Mouse (Mus musculus) cerebellum, postnatal 4 days (tissue): Measurements from ENCODE around the gene Caly.

Source experiments
- DNase-seq, 2 experiments: peaks; one replicate each; pipeline ENCODE4 v3.0.0; 2022; ENCODE audit warnings: low spot score in 2 of 2, mixed read lengths in 1 of 2

The Caly gene

GRCm38 (mm10) chr7:140090601-140091000, 8.3 kb upstream of the Caly start:
- no peak for DNase-seq

- DNase-seq = peak in 1 of 2 experiments; percentile 32
These were observed 723 bp downstream of the Caly start for GRCm38 (mm10) chr7:140081408-140082241.

GRCm38 (mm10) chr7:140080503-140081156, 1.7 kb downstream of the Caly start:
- DNase-seq = peak; percentile 66 to 80

- DNase-seq = peak; percentile 54 to 70
These were observed 3.6 kb downstream of the Caly start for GRCm38 (mm10) chr7:140078711-140079110.

GRCm38 (mm10) chr7:140077698-140078097, 4.7 kb downstream of the Caly start:
- DNase-seq = no peak

GRCm38 (mm10) chr7:140070042-140070711, 12.2 kb downstream of the Caly start:
- DNase-seq = no peak

GRCm38 (mm10) chr7:140067397-140067796, 15.0 kb downstream of the Caly start:
- DNase-seq = no peak

- peak; percentile 62 to 81 for DNase-seq
These were observed 19.3 kb downstream of the Caly start for GRCm38 (mm10) chr7:140063092-140063491.

- no peak for DNase-seq
These were observed 20.0 kb downstream of the Caly start for GRCm38 (mm10) chr7:140062307-140062706.

- DNase-seq = no peak
These were observed 20.6 kb downstream of the Caly start for GRCm38 (mm10) chr7:140061832-140062130.

- DNase-seq = peak in 1 of 2 experiments; percentile 36
These were observed 21.2 kb downstream of the Caly start for GRCm38 (mm10) chr7:140060936-140061831.

- no peak for DNase-seq
These were observed 22.7 kb downstream of the Caly start for GRCm38 (mm10) chr7:140059601-140060000.

GRCm38 (mm10) chr7:140058528-140058927, 23.8 kb downstream of the Caly start:
- DNase-seq = no peak

GRCm38 (mm10) chr7:140057413-140058407, 24.6 kb downstream of the Caly start:
- peak in 1 of 2 experiments; percentile 49 for DNase-seq

GRCm38 (mm10) chr7:140054124-140054523, 28.2 kb downstream of the Caly start:
- DNase-seq = no peak

- DNase-seq = no peak
These were observed 33.1 kb downstream of the Caly start for GRCm38 (mm10) chr7:140049115-140049689.

- no peak for DNase-seq
These were observed 33.8 kb downstream of the Caly start, which contains the start of gene Msx3 for GRCm38 (mm10) chr7:140048361-140049114. Gene Msx3, minus strand, starts transcription at chr7:140049089.

- peak in 1 of 2 experiments; percentile 34 for DNase-seq
These were observed 34.5 kb downstream of the Caly start for GRCm38 (mm10) chr7:140047811-140048311.

- DNase-seq = no peak
These were observed 36.8 kb downstream of the Caly start for GRCm38 (mm10) chr7:140045546-140045945.
